Mouse (Mus musculus) kidney, embryonic 15.5 days (tissue): ENCODE results near the gene Pde1a. TPM values are rescaled to one million over a fixed set of nuclear protein-coding genes. Genes with fewer than 3 reads are reported as not detected.

ENCODE experiments used
- ATAC-seq: fragments of 200-750 bp; cut with Nextera tagmentation; replicated peaks from 2 replicates; pipeline ENCODE4 v1.8.0; 2017; ENCODE audit warnings: moderate TSS enrichment; ENCODE audit not compliant: low FRiP score
- H3K27ac ChIP-seq: fragments of 300-500 bp; sonication (generic); 2 replicates; pipeline ENCODE4 v1.5.1; 2015; ENCODE audit warnings: mild to moderate bottlenecking, inconsistent platforms
- H3K27me3 ChIP-seq: fragments of 300-500 bp; sonication (generic); 2 replicates; pipeline ENCODE4 v1.6.1; 2015; ENCODE audit warnings: inconsistent platforms
- H3K36me3 ChIP-seq: fragments of 300-500 bp; sonication (generic); 2 replicates; pipeline ENCODE4 v1.6.1; 2015; ENCODE audit warnings: inconsistent platforms
- H3K4me1 ChIP-seq: fragments of 300-500 bp; sonication (generic); 2 replicates; pipeline ENCODE4 v1.6.1; 2015; ENCODE audit warnings: inconsistent platforms
- H3K4me2 ChIP-seq: fragments of 300-500 bp; sonication (generic); 2 replicates; pipeline ENCODE4 v1.6.1; 2015; ENCODE audit warnings: moderate library complexity, mild to moderate bottlenecking, inconsistent platforms
- H3K4me3 ChIP-seq: fragments of 300-500 bp; sonication (generic); replicated peaks from 2 replicates; pipeline ENCODE4 v1.5.1; 2015; ENCODE audit warnings: mild to moderate bottlenecking, inconsistent platforms
- H3K9ac ChIP-seq: fragments of 300-500 bp; sonication (generic); 2 replicates; pipeline ENCODE4 v1.6.1; 2015; ENCODE audit warnings: mild to moderate bottlenecking, inconsistent platforms
- H3K9me3 ChIP-seq: fragments of 300-500 bp; sonication (generic); replicated peaks from 2 replicates; pipeline ENCODE4 v1.6.1; 2016; ENCODE audit warnings: inconsistent platforms
- WGBS: fragments of 180-500 bp; shearing (Covaris S2); methylation state at CpG from one replicate; pipeline ENCODE4 v1.1.7; 2015; ENCODE audit warnings: mixed read lengths; 5-methylcytosine and 5-hydroxymethylcytosine counted together
- polyA plus RNA-seq: library from polyadenylated mRNA; unstranded; fragments of >200 nt; fragmentation: Nextera tagmentation; extraction: Ambion mirVana; gene quantifications from 2 replicates; pipeline ENCODE4 v1.2.1, GENCODE M21; 2015

Pde1a gene
- polyA plus RNA-seq, 1 experiment from 2014 or later: 20.9 TPM

GRCm38 (mm10) chr2:80037971-80038370 is 91.3 kb downstream of the Pde1a start:
- H3K4me1 ChIP-seq: no peaks in the 10 kb centered on the region
- 0 out of 2 replicates have a peak overlapping the region, but pooled peaks have one; percentile 14 for H3K9ac ChIP-seq
- peak overlapping the region; percentile 66 for H3K27ac ChIP-seq
- H3K9me3 ChIP-seq: no peaks in the 10 kb centered on the region
- WGBS: 59% methylated on average over 5 of the region's 5 CpGs
- peak overlapping the region; percentile 53 for H3K4me2 ChIP-seq
- H3K27me3 ChIP-seq: no peaks in the 10 kb centered on the region
- H3K36me3 ChIP-seq: no peaks in the 10 kb centered on the region
- ATAC-seq: no peak
- peak overlapping the region; percentile 36 for H3K4me3 ChIP-seq

- H3K27ac ChIP-seq: no peak overlapping the region
- no peaks in the 10 kb centered on the region for H3K4me1 ChIP-seq
- H3K27me3 ChIP-seq: no peaks in the 10 kb centered on the region
- ATAC-seq: no peak
- no peak overlapping the region for H3K4me2 ChIP-seq
- no peaks in the 10 kb centered on the region for H3K9me3 ChIP-seq
- H3K9ac ChIP-seq: no peak overlapping the region
- no peaks in the 10 kb centered on the region for H3K36me3 ChIP-seq
- H3K4me3 ChIP-seq: no peak overlapping the region
- 63% methylated on average over 2 of the region's 2 CpGs for WGBS
These were observed 100.2 kb downstream of the Pde1a start for GRCm38 (mm10) chr2:80029051-80029450.

- H3K9ac ChIP-seq: no peak overlapping the region
- H3K4me3 ChIP-seq: no peak overlapping the region
- WGBS: 100% methylated on average over 1 of the region's 1 CpGs
- H3K27ac ChIP-seq: no peak overlapping the region
- H3K36me3 ChIP-seq: no peaks in the 10 kb centered on the region
- no peak overlapping the region for H3K4me2 ChIP-seq
- H3K4me1 ChIP-seq: no peaks in the 10 kb centered on the region
- H3K9me3 ChIP-seq: no peaks in the 10 kb centered on the region
- no peaks in the 10 kb centered on the region for H3K27me3 ChIP-seq
- no peak for ATAC-seq
These were observed 103.2 kb downstream of the Pde1a start for GRCm38 (mm10) chr2:80026053-80026452.

- WGBS: 80% methylated on average over 1 of the region's 1 CpGs
- Histone ChIP-seq H3K4me3 (no peak overlapping the region), H3K27me3 (no peaks in the 10 kb centered on the region), H3K9ac (no peak overlapping the region), H3K4me1 (no peaks in the 10 kb centered on the region), H3K36me3 (no peaks in the 10 kb centered on the region), H3K27ac (no peak overlapping the region), H3K9me3 (no peaks in the 10 kb centered on the region), H3K4me2 (no peak overlapping the region)
- no peak for ATAC-seq
These were observed 103.7 kb downstream of the Pde1a start for GRCm38 (mm10) chr2:80025597-80025996.

DNA sequence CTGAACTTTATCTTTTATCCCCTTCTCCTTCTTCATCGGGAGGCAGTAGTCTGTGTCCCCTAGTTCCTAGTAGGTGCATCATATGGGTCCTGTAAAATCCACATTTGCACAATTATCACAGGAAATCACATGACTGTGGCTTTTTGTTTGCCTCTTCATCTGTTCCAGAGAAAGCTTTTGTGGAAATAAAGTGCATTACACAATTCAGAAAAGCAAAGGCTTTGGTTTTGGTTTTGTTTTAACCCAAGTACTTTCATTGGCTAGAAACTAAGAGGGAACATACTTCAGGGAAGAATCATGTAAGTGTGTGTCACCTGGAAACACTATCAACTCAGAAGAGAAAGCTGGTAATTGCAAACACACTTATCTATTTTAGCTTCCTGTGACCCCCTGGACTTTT is 104.2 kb downstream of the Pde1a start:
- H3K9ac ChIP-seq: no peak overlapping the region
- H3K9me3 ChIP-seq: no peaks in the 10 kb centered on the region
- no peaks in the 10 kb centered on the region for H3K4me1 ChIP-seq
- H3K27me3 ChIP-seq: no peaks in the 10 kb centered on the region
- no peaks in the 10 kb centered on the region for H3K36me3 ChIP-seq
- no peak overlapping the region for H3K4me3 ChIP-seq
- H3K4me2 ChIP-seq: no peak overlapping the region
- no peak overlapping the region for H3K27ac ChIP-seq
- 82% methylated on average over 1 of the region's 1 CpGs for WGBS
- no peak for ATAC-seq

- Histone ChIP-seq H3K4me1 (no peaks in the 10 kb centered on the region), H3K36me3 (no peaks in the 10 kb centered on the region), H3K27ac (no peak overlapping the region), H3K9me3 (no peaks in the 10 kb centered on the region), H3K27me3 (no peaks in the 10 kb centered on the region), H3K4me3 (no peak overlapping the region), H3K9ac (no peak overlapping the region), H3K4me2 (no peak overlapping the region)
- whole genome bisulfite sequencing: 86% methylated on average over 3 of the region's 3 CpGs
- no peak for ATAC-seq
These were observed 115.1 kb downstream of the Pde1a start for GRCm38 (mm10) chr2:80014161-80014560.

DNA sequence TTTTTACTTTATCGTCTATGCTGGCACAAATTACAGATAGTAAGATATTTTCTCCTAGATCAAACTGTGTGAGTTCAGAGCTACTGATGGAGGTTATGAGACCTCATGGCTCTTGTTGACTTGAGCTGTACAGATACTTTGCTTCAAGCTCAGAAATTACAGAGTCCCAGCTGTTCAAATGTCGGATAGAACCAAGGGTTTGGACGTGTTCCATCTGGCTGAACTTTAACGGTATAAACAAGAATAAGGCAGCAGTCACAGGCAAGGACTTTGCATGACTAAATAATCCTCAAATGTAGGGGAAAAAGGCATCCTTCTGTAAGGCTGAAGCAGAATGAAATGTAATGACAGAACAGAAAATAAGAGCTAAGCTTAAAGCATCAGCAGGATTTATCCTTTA is 116.2 kb downstream of the Pde1a start:
- no peak overlapping the region for H3K27ac ChIP-seq
- ATAC-seq: 0 out of 2 replicates have a peak, but pooled peaks have one; percentile 67
- WGBS: 33% methylated on average over 4 of the region's 4 CpGs
- no peak overlapping the region for H3K4me3 ChIP-seq
- H3K27me3 ChIP-seq: no peaks in the 10 kb centered on the region
- no peak overlapping the region for H3K4me2 ChIP-seq
- H3K9me3 ChIP-seq: no peaks in the 10 kb centered on the region
- no peak overlapping the region for H3K9ac ChIP-seq
- H3K36me3 ChIP-seq: no peaks in the 10 kb centered on the region
- H3K4me1 ChIP-seq: no peaks in the 10 kb centered on the region

- no peaks in the 10 kb centered on the region for H3K36me3 ChIP-seq
- H3K27ac ChIP-seq: no peak overlapping the region
- no peak overlapping the region for H3K4me2 ChIP-seq
- ATAC-seq: no peak
- no peaks in the 10 kb centered on the region for H3K9me3 ChIP-seq
- 90% methylated on average over 3 of the region's 3 CpGs for WGBS
- H3K4me1 ChIP-seq: no peaks in the 10 kb centered on the region
- no peak overlapping the region for H3K9ac ChIP-seq
- no peak overlapping the region for H3K4me3 ChIP-seq
- H3K27me3 ChIP-seq: no peaks in the 10 kb centered on the region
These were observed 130.1 kb downstream of the Pde1a start for GRCm38 (mm10) chr2:79999168-79999567.

- Histone ChIP-seq H3K4me2 (no peak overlapping the region), H3K4me3 (no peak overlapping the region), H3K9me3 (no peaks in the 10 kb centered on the region), H3K27ac (no peak overlapping the region), H3K9ac (no peak overlapping the region), H3K27me3 (no peaks in the 10 kb centered on the region), H3K4me1 (no peaks in the 10 kb centered on the region), H3K36me3 (no peaks in the 10 kb centered on the region)
- no peak for ATAC-seq
- WGBS: 59% methylated on average over 2 of the region's 2 CpGs
These were observed 130.8 kb downstream of the Pde1a start for GRCm38 (mm10) chr2:79998460-79998859.

DNA sequence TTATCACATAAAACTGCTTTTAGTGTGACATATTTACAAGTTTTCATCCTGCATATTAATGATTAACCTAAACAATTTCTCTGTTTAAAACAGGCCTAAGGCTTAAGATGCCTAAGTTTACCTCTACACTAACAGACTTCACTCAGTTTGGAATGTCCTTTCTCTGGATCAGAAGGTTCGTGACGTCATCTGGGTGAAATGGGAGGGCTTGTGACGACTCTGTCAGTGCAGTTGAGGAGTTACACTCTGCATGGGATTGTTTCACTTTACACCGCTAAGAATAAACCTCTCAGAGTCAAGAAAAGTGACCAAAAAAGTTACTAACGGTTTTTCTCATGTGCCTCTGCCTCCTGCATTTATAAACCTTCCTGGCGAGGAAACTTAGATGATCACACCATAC is 137.6 kb downstream of the Pde1a start:
- ATAC-seq: no peak
- no peaks in the 10 kb centered on the region for H3K27me3 ChIP-seq
- no peak overlapping the region for H3K9ac ChIP-seq
- H3K27ac ChIP-seq: no peak overlapping the region
- H3K4me1 ChIP-seq: no peaks in the 10 kb centered on the region
- H3K4me2 ChIP-seq: no peak overlapping the region
- no peak overlapping the region for H3K4me3 ChIP-seq
- no peaks in the 10 kb centered on the region for H3K9me3 ChIP-seq
- WGBS: 68% methylated on average over 6 of the region's 6 CpGs
- H3K36me3 ChIP-seq: no peaks in the 10 kb centered on the region

DNA sequence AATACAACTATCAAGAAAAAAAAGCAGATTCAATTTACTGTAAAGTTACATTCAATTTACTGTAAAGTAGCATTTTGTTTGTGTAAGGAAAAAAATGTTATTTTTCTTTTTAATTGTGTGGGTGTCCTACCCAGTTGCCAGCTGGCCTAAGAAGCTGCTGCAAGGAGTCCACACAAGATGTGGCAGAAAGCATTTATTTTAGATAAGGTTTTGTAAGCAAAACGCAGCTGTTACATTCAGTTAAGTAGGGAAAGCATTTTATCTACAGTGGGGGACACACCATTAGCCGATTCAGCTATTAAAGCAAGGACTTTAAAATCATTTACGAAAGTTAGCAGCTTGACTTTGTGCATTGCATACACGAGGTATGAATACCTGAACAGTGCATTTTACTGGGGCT is 145.5 kb downstream of the Pde1a start:
- Histone ChIP-seq H3K4me2 (no peak overlapping the region), H3K36me3 (no peaks in the 10 kb centered on the region), H3K9ac (no peak overlapping the region), H3K4me3 (no peak overlapping the region), H3K27me3 (no peaks in the 10 kb centered on the region), H3K9me3 (no peaks in the 10 kb centered on the region), H3K27ac (no peak overlapping the region), H3K4me1 (peaks cover 5% of the 10 kb centered on the region)
- ATAC-seq: no peak
- 57% methylated on average over 4 of the region's 4 CpGs for WGBS

DNA sequence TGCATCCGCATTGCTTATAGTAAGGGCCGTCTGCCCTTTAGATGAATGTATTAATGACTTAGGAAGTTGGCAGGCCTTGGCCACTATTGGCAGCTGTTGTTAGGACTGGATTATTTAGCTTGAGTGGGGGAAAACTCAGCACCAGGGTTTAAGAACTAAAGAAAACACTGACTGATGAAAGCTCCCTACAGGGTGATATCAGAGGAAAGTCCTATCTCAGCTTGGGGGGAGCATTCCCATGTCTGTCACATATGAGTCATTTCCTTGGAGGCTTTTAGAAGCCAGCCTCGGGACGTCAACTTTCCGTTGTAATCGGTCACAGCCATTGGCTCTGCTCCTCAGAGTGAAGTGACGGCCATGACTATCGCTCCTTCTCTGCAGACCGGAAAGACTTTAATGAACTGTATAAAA is 146.0 kb downstream of the Pde1a start:
- Histone ChIP-seq H3K4me3 (no peak overlapping the region), H3K9me3 (no peaks in the 10 kb centered on the region), H3K36me3 (no peaks in the 10 kb centered on the region), H3K4me2 (no peak overlapping the region), H3K27me3 (no peaks in the 10 kb centered on the region), H3K4me1 (peaks cover 5% of the 10 kb centered on the region), H3K27ac (peak overlapping the region; percentile 28), H3K9ac (no peak overlapping the region)
- 38% methylated on average over 9 of the region's 9 CpGs for WGBS
- ATAC-seq: peak; percentile 77

GRCm38 (mm10) chr2:79981781-79982180 is 147.5 kb downstream of the Pde1a start:
- H3K4me1 ChIP-seq: peaks cover 13% of the 10 kb centered on the region
- H3K27ac ChIP-seq: no peak overlapping the region
- H3K9me3 ChIP-seq: no peaks in the 10 kb centered on the region
- H3K9ac ChIP-seq: no peak overlapping the region
- no peaks in the 10 kb centered on the region for H3K27me3 ChIP-seq
- no peaks in the 10 kb centered on the region for H3K36me3 ChIP-seq
- 90% methylated on average over 3 of the region's 3 CpGs for WGBS
- H3K4me3 ChIP-seq: no peak overlapping the region
- no peak overlapping the region for H3K4me2 ChIP-seq
- no peak for ATAC-seq
